Mouse (Mus musculus): ENCODE measurements at regions not wholly inside any gene's neighbourhood (a gene's known extent, or its start where the extent isn't known, plus 50 kb on each side); places are given as distances from the start of the nearest gene placed in this dataset.
A peak's percentile ranks its signal among the peaks of the same experiment; 100 is the strongest.

DNA sequence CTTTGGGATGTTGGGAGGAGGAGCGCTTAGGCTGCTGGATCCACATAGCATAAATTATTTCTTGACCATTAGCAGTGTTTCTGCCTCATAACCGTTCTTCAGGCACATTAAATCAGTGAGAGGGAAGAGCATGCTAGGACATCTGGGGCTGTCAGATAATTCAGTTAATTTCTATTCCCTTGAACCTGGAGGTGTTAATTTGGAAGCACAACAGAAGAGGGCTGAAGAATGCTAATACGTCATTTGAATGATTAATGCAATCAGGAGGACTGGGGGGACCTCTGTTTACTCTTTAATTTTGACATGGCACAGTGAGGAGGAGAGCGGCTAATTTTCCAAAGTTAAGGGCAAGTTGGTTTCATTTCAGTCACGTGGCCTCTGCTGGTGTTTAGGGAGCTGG, 294.8 kb downstream of the Bcl11a start:
- DNase-seq (ENCODE audit: low spot score in 2 of 2) = no peak

DNA sequence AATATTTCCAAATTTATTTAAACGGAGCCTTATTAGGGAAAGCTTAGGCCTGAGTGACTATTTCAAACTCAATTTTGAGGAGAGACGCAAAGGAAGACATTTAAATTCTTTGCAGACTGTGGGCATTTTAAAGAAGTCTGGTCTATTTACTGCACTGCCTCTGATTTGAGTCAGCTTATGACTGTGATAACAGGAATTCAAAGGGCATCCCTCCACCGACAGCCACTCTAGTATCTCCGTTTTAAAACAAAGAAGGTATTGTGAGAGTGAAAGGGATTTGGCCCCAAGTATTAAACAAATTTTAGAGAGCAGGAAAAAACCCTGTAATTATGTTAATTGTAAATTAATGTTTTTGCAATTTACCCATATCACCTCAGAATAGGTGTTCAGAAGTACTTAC, 295.4 kb downstream of the Bcl11a start:
- no peak for DNase-seq (ENCODE audit: low spot score in 2 of 2)

DNA sequence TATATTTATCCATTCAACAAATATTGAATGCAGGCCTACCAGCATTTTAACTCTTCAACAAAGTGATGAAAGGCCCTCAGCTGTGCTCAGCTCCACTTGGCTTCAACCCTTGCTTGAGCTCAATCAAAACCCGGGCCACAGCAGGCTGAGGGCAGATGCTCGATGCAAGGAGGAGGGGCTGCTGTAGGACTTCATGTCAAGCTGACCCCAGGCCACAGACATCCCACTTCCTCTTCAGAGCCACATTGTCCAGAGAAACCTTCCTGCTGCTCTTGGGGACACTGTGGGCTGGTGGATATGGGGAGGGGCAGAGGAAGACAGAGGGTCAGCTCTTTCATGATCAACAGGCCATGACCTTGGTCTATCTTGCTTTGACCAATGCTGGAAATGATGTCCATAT, 299.7 kb downstream of the Bcl11a start:
- no peak for DNase-seq (ENCODE audit: low spot score in 2 of 2)

DNA sequence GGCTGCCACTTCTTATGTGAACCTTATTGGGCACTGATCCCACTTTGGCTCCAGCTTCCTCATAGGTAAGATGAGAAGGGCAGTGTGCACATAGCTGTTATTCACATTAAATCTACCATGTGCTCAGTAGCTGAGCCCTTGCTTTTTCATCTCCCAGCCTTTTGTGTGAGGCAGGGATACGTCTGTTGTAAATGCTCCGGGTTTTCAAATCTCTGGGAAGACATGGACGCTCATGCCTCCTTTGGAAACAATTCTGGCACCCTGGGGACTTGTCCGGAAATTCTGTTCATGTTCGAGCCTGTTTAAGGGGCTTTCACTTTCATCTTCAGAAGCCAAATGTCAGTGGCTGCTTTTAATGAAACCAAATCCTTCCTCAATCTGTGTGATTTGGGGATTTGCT, 312.7 kb downstream of the Bcl11a start:
- no peak for DNase-seq (ENCODE audit: low spot score in 2 of 2)

DNA sequence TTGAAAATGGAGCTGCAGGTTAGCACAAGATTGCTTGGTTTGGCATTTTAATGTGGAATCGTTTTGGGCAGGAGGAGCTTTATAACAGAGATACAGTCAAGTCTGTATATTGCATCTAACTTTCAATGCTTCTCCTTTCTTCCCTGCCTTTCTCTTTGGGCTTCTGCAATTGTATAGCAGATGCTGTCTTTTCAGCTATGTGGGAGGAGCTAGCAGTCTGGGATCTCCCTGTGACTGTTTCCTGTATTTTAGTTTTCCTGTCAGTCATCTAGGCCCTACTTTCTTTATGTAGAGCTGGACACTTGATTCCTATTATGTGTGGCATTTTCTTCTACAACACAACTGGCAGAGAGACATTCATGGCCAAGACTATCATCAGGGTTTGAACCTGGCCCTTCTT, 313.5 kb downstream of the Bcl11a start:
- no peak for DNase-seq (ENCODE audit: low spot score in 2 of 2)

DNA sequence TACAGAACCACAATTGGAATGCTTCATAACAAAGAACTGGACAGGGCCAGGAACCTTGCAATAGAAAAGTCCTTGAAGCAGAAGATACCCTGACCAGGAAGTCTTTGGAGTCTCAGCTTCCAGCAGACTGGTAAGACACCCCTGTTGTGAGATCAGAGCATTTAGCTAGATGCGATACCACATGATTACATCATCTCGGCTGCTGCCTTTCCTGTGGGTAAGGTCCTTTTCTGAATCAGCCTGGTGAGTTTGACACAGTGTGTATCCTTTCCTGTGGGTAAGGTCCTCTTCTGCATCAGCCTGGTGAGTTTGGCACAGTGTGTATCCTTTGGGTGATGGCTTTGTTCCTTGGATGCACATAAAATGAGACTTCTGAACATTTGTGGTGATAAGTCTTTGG, 317.6 kb downstream of the Bcl11a start:
- no peak for DNase-seq (ENCODE audit: low spot score in 2 of 2)

DNA sequence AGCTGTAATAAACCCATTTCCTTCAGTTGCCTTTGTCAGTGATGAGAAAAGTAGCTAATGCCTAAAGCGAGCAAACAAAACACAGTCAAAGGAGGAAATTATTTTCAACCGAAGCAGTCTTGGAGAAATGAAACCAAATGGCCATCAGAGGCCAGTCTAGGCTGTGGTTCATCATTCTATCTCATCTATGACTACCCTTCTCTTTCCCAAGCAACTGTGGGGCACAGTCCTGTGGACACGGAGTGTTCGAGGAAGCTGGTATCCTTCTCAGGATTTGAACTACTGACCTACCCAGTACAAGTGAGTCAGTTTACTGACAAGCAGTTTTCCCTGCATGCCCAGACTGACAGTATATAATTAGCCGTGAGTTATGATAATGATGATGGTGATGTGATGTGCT, 319.1 kb downstream of the Bcl11a start:
- no peak for DNase-seq (ENCODE audit: low spot score in 2 of 2)

DNA sequence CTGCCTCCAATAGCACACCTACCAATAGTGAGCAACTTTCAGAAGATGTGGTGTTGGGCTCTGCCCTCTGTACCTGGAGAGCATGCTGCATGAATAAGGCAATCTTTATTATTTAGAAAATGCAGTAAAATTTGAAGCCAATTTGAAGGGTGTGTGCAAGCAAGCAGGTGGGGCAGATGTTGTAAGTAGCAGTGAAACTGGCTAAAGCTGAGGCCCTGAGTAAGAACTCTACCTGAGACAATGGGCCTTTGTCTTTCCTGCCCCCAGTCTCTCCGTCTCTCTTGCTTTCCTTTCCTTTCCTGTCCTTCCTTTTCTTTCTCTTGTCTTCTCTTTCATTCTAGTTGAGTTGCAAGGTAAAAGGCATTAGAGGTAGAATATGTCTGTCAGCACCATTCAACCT, 319.9 kb downstream of the Bcl11a start:
- DNase-seq (ENCODE audit: low spot score in 2 of 2) = no peak

DNA sequence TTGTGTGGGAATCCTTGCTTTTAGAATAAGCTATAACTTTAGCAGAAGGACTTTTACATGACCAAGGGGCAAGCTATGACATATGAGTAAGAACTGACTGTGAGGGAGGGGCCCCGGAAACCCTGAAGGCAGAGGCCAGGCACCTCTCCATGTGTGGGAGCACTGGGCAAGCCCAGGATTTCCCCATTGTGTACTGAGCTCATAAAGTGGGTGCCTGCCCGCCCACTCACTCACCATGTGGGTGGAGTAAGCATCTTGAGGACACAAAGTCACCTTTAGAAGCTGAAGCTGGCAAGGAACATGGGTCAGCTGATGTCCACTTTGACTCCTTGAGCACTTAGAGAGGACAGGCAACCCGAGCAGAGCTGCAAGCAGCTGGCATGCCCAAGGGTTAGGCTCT, 323.3 kb downstream of the Bcl11a start:
- DNase-seq (ENCODE audit: low spot score in 2 of 2) = no peak

DNA sequence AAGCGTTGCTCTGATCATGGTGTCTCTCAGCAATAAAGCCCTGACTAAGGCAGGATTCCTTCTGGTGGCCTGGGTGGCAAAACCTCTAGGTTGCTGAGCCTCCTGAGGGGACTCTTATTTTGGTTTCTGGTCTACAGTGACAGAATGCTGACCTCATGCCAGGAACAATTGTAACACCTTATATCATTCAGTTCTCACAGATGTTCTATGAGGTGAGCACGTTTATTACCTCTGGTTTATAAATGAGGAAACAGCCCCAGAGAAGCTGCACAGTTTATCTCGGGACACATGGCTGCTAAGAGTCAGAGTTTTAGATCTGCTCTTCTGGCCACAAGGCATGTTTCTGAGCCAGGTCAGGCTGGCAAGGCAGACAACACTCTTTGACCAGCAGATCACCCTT, 324.3 kb downstream of the Bcl11a start:
- DNase-seq (ENCODE audit: low spot score in 2 of 2) = no peak

DNA sequence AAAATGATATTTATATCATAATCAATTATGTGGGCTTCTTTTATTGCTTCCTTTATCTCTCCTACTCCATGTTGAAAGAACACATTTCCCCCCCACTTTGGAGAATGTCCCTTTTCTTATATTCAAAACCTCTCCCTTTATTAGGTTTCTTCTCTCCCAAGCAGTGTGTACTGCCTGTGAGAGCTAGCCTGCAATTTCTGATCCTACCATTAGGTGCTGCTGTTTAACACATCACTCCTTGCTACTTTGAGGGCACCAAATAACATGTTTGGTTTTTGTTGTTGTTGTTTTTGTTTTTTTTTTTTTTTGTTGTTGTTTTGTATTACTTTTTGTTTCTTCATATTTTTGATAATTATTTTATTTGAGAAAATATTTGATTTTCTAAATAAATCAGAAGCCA, 336.9 kb downstream of the Bcl11a start:
- no peak for DNase-seq (ENCODE audit: low spot score in 2 of 2)

DNA sequence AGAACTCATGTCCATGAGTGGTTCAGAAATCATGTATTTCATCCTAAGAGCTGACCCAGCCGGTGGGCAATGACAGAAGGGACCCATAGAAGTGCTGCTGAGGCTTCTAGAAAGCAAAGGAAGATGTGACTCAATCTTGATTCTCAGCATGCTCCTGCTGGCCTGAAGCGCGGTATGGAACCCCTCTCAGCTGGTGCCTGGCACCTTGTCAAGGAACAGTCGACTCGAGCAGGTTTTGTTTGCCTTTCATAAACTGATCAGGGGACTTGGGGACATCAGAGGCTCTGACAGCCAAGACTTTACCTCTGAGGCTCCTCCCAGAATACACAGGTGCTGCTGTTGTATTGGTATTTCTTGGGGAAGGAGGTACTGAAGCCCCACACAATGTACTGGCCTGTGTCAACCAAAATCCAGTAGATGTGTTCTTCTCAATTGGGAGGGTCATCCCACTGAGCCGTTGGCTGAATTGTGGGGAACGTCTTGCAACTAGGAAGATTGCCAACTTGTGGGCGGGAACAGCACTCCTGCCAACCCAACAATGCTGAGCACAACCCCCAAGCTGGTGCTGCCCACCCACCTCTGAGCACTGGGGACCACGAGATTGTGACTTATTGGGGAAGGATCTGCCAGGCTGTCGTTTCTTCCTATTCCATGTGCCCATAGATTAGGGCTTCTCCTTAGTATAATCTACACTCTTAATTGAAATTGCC, 344.4 kb downstream of the Bcl11a start:
- DNase-seq (ENCODE audit: low spot score in 2 of 2) = peak; percentile 12 to 24

DNA sequence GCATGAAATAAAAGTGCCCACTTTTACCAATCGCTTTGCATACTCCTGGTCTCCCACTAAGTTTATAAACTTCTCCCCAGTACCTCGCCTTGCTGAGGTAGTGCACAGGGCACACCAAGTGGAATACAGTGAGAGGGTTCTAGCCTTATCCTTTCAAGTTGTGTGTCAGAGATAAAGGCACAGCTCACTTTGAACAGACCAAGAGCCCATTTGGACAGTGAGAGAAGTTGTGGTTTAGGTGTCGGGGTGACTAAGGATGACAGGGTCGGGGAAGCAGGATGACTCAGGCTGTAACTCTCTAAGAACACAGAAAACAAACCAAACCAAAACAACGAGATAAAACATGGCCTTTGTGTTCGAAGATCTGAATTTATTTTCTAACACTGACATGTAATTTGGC, 345.4 kb downstream of the Bcl11a start:
- no peak for DNase-seq (ENCODE audit: low spot score in 2 of 2)

DNA sequence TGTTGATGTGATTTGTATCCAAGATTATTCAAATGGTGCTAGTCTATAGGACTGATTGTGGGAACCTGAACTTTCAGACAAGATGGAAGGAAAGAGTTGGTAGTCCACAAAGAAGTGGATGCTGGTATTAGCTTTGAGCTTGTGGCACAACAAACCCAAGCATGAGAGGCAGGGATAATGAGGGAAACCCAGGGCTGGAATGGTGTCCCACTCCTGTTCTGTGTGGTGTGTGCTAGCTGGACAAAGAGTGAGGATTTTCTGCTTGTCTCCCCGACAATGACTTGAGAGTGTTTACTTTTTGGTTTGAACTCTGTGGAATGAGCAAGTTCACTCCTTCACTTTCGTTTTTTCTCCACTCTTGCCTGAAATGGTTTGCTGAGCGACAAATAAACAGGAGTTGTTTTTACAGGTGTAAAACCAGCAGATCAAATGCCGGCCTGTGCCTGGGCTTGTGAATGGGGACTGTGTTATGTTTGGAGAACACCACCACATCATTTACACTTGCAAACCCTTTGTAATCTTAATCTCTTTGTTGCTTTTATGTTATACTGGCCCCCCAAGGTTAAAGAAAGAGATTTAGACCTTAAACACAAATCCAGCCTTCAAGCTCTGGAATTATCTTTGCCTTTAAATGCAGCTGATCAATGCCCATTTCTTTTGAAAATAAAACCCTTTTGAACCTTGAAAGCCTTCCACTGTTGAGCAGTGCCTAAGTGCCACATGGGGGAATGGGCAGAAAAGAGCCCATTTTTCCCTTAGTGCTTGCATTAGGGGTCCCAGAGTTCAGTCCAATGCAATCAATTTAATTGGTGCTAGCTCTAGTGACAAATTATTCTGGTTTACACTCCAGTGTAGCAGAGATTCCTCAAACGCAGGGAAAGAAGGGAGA, 349.4 kb downstream of the Bcl11a start:
- DNase-seq (ENCODE audit: low spot score in 2 of 2) = no peak

DNA sequence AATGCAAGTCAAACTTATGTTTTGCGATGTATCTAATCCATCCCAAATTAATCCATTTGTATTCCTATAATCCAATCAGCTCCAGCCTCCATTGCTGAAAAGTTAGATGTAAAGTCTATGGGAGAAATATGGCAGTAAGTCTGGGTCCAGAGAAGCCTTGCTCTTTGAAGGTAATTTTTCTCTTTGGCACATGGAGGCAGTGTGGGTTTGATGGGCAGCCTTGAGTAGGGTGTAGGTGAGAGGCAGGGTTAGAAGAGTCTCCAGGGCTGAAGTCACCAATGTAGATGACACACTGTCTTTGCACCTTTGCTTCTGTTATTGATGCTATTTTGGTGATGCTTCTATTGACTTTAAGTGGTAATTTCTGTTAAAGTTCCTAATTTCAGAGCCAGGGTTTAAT, 370.8 kb downstream of the Bcl11a start:
- no peak for DNase-seq (ENCODE audit: low spot score in 2 of 2)

DNA sequence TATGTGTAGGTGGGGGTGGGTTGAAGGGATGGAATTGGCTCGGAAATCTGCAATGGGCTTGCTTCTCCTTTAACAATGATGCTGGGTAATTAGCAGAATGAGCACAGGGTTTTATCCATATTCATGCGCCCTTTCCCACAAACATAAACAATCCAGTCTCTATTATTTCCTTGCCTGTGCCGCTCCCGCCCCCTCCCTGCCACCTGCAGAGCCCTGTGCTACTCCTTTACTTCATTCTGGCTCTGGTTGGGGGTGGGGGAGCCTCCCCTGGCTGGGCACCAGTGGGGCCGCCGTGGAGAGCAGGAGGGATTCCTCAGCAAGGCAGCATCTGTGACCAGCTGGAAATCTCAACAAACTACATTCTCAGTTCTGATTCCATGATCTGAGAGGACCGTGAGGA, 374.4 kb downstream of the Bcl11a start:
- no peak for DNase-seq (ENCODE audit: low spot score in 2 of 2)

DNA sequence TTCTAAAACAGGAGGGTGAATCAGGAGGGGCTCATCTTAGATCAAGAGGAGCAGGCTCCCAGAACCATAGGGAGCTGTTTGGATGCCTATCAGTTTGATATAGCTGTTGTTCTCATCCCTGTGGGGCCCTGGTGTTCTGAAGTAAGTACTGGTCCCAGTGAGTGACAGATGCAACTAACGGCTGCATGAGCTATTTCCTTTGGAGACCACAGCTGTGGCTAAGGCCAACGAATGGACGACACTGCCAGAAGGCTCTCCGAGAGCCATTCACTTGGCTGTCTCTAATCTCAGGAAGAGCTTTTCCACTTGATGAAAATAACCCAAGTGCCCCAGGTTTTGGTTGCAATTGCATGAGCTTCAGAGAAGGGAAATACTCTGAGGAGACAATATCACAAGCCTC, 386.8 kb downstream of the Bcl11a start:
- DNase-seq (ENCODE audit: low spot score in 2 of 2) = no peak

DNA sequence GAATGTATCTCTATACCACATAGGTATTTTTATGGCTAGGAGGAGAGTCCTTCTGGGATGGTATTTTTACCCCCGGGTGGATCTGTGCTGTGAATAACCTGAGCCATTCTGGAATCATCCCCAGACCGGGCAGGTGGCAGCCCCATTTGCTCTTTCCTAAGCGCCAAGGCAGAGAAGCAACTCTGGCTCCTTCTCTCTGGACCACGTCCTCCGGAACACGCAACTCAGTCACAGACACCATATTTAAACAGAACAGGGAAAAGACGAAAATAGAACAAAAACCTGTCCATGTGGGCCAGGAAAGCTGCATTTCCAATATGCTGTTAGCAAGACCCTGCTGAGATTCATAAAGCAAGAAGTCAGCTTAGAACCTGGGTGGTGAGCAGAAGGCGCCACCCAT, 389.6 kb downstream of the Bcl11a start:
- DNase-seq (ENCODE audit: low spot score in 2 of 2) = peak; percentile 54 to 57

DNA sequence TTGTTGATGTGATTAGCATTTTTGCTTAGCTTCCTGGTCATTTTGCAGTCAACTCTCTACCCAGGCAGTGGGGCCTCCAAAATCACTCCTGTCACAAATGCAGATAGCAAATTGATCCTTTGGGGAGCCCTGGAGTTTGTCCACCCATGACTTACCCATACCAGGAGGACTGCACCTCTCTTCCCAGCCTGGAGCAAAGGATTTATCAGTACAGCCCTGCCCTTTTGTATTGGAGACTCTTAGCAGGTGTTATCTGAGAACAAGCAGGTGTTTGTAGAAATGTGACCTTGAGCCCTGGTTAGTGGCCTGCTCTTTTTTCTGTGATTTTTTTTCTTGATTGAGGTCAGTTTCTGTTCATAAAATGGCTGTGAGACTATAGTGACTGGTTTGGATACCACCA, 392.6 kb downstream of the Bcl11a start:
- no peak for DNase-seq (ENCODE audit: low spot score in 2 of 2)

DNA sequence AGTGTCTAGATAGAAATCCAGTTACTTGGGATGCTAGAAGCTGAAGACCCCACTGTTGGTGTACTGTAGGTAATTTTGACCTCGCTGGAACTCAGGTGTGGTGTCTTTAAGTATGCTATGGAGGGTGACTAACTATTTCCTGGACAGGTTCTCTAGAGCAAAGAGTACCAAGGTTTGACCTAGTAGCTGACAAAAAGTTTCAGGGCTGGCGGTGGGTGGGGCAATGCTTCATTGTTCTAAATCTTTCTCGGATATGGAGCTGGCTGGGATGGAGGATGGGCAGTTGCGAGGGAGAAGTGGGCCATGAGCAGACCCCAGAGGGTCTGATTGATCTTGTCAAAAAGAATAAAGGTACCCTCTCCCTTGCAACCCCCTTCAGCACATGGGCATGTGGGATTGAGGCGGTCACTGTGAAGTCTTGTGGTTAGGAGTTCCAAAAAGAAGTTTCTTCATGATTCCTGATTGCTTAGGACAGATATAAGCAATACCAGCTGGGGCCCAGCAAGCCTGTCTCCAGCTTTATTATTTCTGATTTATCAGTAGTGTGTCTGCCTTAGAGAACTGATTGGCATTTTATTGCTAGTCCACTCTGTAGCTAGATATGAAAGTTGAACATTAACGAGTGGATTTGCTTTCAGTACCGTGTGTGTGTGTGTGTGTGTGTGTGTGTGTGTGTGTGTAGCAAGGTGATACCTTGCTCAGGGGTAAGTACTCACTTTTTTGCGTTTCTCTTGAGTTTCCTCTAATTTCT, 394.9 kb downstream of the Bcl11a start:
- DNase-seq (ENCODE audit: low spot score in 2 of 2) = no peak

DNA sequence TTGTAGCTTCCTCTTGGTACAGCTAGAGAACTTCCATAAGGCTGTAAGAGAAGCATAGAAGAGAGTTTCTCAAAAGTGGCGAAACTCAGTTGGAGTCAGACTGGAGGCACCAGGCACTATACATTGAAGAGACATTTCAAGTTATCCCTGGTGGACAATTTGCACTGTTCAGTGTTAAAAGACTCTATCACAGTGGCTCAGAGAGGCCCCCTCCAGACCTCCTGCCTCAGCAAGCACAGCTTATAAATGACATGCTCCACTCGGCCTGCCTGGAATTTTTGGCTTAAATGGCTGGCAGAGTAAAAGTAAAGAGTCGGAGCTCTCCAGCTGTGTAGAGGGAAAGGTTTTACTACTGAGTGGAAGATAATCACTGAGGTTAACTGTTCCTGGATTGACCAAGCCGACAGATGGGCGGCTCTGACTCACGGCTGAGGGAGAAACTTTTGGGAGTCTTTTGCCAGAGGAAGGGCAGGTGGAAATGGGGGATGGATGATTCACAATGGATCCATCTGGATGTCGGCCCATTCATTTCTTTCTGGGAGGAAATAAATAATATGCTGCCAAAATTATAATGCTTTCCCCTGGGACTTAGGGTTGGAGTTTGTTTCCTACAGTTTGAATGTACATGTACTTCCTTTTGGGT, 395.6 kb downstream of the Bcl11a start:
- peak; percentile 50 to 64 for DNase-seq (ENCODE audit: low spot score in 2 of 2)
